Mouse (Mus musculus) stomach, embryonic 16.5 days (tissue): ENCODE measurements around the gene Acap2. TPM values are rescaled to one million over a fixed set of nuclear protein-coding genes. Genes with fewer than 3 reads are reported as not detected.
A peak's percentile ranks its signal among the peaks of the same experiment; 100 is the strongest.

ENCODE experiments used
- ATAC-seq: fragments of 200-750 bp; cut with Nextera tagmentation; 2 replicates; pipeline ENCODE4 v1.8.0; 2017; ENCODE audit warnings: moderate number of reproducible peaks, moderate TSS enrichment; ENCODE audit not compliant: insufficient read depth, low FRiP score
- H3K27ac ChIP-seq: fragments of 300-500 bp; sonication (generic); 2 replicates; pipeline ENCODE4 v1.5.1; 2014; ENCODE audit warnings: low read length
- H3K27me3 ChIP-seq: fragments of 300-500 bp; sonication (generic); 2 replicates; pipeline ENCODE4 v1.6.1; 2014; ENCODE audit warnings: low read length, control low read depth, mixed read lengths; ENCODE audit not compliant: control insufficient read depth, insufficient read depth
- H3K36me3 ChIP-seq: fragments of 300-500 bp; sonication (generic); 2 replicates; pipeline ENCODE4 v1.6.1; 2014; ENCODE audit warnings: low read length; ENCODE audit not compliant: control insufficient read depth, insufficient read depth
- H3K4me1 ChIP-seq: fragments of 300-500 bp; sonication (generic); 2 replicates; pipeline ENCODE4 v1.6.1; 2014; ENCODE audit warnings: low read length, control low read depth, mixed read lengths; ENCODE audit not compliant: control insufficient read depth, insufficient read depth
- H3K4me2 ChIP-seq: fragments of 300-500 bp; sonication (generic); 2 replicates; pipeline ENCODE4 v1.6.1; 2014; ENCODE audit warnings: low read depth, low read length, mixed read lengths
- H3K4me3 ChIP-seq: fragments of 300-500 bp; sonication (generic); replicated peaks from 2 replicates; pipeline ENCODE4 v1.5.1; 2014; ENCODE audit warnings: mild to moderate bottlenecking, low read length
- H3K9ac ChIP-seq: fragments of 300-500 bp; sonication (generic); 2 replicates; pipeline ENCODE4 v1.6.1; 2014; ENCODE audit warnings: low read length
- H3K9me3 ChIP-seq: fragments of 300-500 bp; sonication (generic); replicated peaks from 2 replicates; pipeline ENCODE4 v1.6.1; 2016; ENCODE audit warnings: low read length, control low read depth; ENCODE audit not compliant: control insufficient read depth
- WGBS: fragments of 180-500 bp; shearing (Covaris S2); extraction: QIAGEN DNeasy Blood & Tissue Kit; methylation state at CpG from one replicate; pipeline ENCODE4 v1.1.7; 2014; 5-methylcytosine and 5-hydroxymethylcytosine counted together
- polyA plus RNA-seq: library from polyadenylated mRNA; unstranded; fragments of >200 nt; fragmentation: Nextera tagmentation; extraction: Ambion mirVana; gene quantifications from 2 replicates; pipeline ENCODE4 v1.2.1, GENCODE M21; 2015

Acap2 gene
- polyA plus RNA-seq, 1 experiment from 2014 or later, result 21.4 TPM

- Histone ChIP-seq H3K9ac (no peak overlapping the region), H3K4me1 (peaks cover 4% of the 10 kb centered on the region; the same call in 1 of the 2 replicates), H3K4me2 (no peak overlapping the region), H3K9me3 (no peaks in the 10 kb centered on the region), H3K4me3 (no peak overlapping the region), H3K27ac (no peak overlapping the region), H3K27me3 (no peaks in the 10 kb centered on the region), H3K36me3 (no peaks in the 10 kb centered on the region)
- ATAC-seq, result no peak
- whole genome bisulfite sequencing, result 83% methylated on average over 12 of the region's 12 CpGs
These were observed 33.9 kb upstream of the Acap2 start for GRCm38 (mm10) chr16:31234808-31235456.

GRCm38 (mm10) chr16:31234356-31234755 lies 33.3 kb upstream of the Acap2 start:
- Histone ChIP-seq H3K27ac (peak overlapping the region; percentile 32; the same call in 1 of the 2 replicates), H3K4me3 (no peak overlapping the region), H3K4me2 (0 out of 2 replicates have a peak overlapping the region, but pooled peaks have one; percentile 49), H3K9ac (no peak overlapping the region), H3K36me3 (no peaks in the 10 kb centered on the region), H3K9me3 (no peaks in the 10 kb centered on the region), H3K4me1 (peaks cover 4% of the 10 kb centered on the region; the same call in 1 of the 2 replicates), H3K27me3 (no peaks in the 10 kb centered on the region)
- WGBS, result 44% methylated on average over 3 of the region's 3 CpGs
- no peak for ATAC-seq

- peak overlapping the region; percentile 50; the same call in 1 of the 2 replicates for H3K27ac ChIP-seq
- 12% methylated on average over 20 of the region's 20 CpGs for WGBS
- H3K4me1 ChIP-seq, result peaks cover 4% of the 10 kb centered on the region; the same call in 1 of the 2 replicates
- peak overlapping the region; percentile 12; the same call in 1 of the 2 replicates for H3K4me3 ChIP-seq
- H3K36me3 ChIP-seq, result no peaks in the 10 kb centered on the region
- no peaks in the 10 kb centered on the region for H3K9me3 ChIP-seq
- no peaks in the 10 kb centered on the region for H3K27me3 ChIP-seq
- 0 out of 2 replicates have a peak overlapping the region, but pooled peaks have one; percentile 30 for H3K9ac ChIP-seq
- peak overlapping the region; percentile 49 for H3K4me2 ChIP-seq
- peak; percentile 45; the same call in 1 of the 2 replicates for ATAC-seq
These were observed 32.7 kb upstream of the Acap2 start for GRCm38 (mm10) chr16:31233541-31234339.

GRCm38 (mm10) chr16:31233167-31233498 lies 32.1 kb upstream of the Acap2 start:
- no peaks in the 10 kb centered on the region for H3K27me3 ChIP-seq
- H3K4me2 ChIP-seq, result peak overlapping the region; percentile 49
- H3K4me1 ChIP-seq, result peaks cover 4% of the 10 kb centered on the region; the same call in 1 of the 2 replicates
- no peaks in the 10 kb centered on the region for H3K9me3 ChIP-seq
- peak overlapping the region; percentile 50; the same call in 1 of the 2 replicates for H3K27ac ChIP-seq
- WGBS, result 23% methylated on average over 4 of the region's 4 CpGs
- H3K4me3 ChIP-seq, result peak overlapping the region; percentile 12; the same call in 1 of the 2 replicates
- no peak overlapping the region for H3K9ac ChIP-seq
- ATAC-seq, result no peak
- no peaks in the 10 kb centered on the region for H3K36me3 ChIP-seq

GRCm38 (mm10) chr16:31232491-31233166 lies 31.6 kb upstream of the Acap2 start:
- Histone ChIP-seq H3K27ac (no peak overlapping the region), H3K4me2 (no peak overlapping the region), H3K4me1 (peaks cover 4% of the 10 kb centered on the region; the same call in 1 of the 2 replicates), H3K9ac (no peak overlapping the region), H3K36me3 (no peaks in the 10 kb centered on the region), H3K4me3 (no peak overlapping the region), H3K9me3 (no peaks in the 10 kb centered on the region), H3K27me3 (no peaks in the 10 kb centered on the region)
- ATAC-seq, result no peak
- 54% methylated on average over 5 of the region's 5 CpGs for WGBS

GRCm38 (mm10) chr16:31231591-31231990 lies 30.5 kb upstream of the Acap2 start:
- no peaks in the 10 kb centered on the region for H3K9me3 ChIP-seq
- 65% methylated on average over 5 of the region's 5 CpGs for WGBS
- H3K27ac ChIP-seq, result no peak overlapping the region
- ATAC-seq, result no peak
- H3K27me3 ChIP-seq, result no peaks in the 10 kb centered on the region
- no peak overlapping the region for H3K9ac ChIP-seq
- no peak overlapping the region for H3K4me2 ChIP-seq
- H3K4me3 ChIP-seq, result no peak overlapping the region
- H3K36me3 ChIP-seq, result no peaks in the 10 kb centered on the region
- peaks cover 4% of the 10 kb centered on the region; the same call in 1 of the 2 replicates for H3K4me1 ChIP-seq

- Histone ChIP-seq H3K9me3 (no peaks in the 10 kb centered on the region), H3K4me3 (no peak overlapping the region), H3K4me2 (no peak overlapping the region), H3K36me3 (no peaks in the 10 kb centered on the region), H3K27me3 (no peaks in the 10 kb centered on the region), H3K27ac (no peak overlapping the region), H3K4me1 (no peaks in the 10 kb centered on the region), H3K9ac (no peak overlapping the region)
- ATAC-seq, result no peak
- WGBS, result 82% methylated on average over 1 of the region's 1 CpGs
These were observed 26.7 kb upstream of the Acap2 start for GRCm38 (mm10) chr16:31227746-31228145.

- WGBS, result 94% methylated on average over 4 of the region's 4 CpGs
These were observed 14.2 kb upstream of the Acap2 start for GRCm38 (mm10) chr16:31215271-31215670.

More at GRCm38 (mm10) chr16:31215271-31215670, 14.2 kb upstream of the Acap2 start:
- Histone ChIP-seq H3K36me3 (no peaks in the 10 kb centered on the region), H3K9me3 (no peaks in the 10 kb centered on the region), H3K4me3 (no peak overlapping the region), H3K9ac (no peak overlapping the region), H3K4me2 (no peak overlapping the region), H3K27me3 (no peaks in the 10 kb centered on the region), H3K27ac (no peak overlapping the region), H3K4me1 (no peaks in the 10 kb centered on the region)
- no peak for ATAC-seq
